Mouse (Mus musculus) megakaryocyte, adult 5-6 weeks (primary cell): ENCODE results near the gene Cpa5. TPM values are rescaled to one million over a fixed set of nuclear protein-coding genes. Genes with fewer than 3 reads are reported as not detected.

Experiments used
- ATAC-seq: 2 replicates; pipeline ENCODE4 v1.8.0; 2016; ENCODE audit warnings: mild to moderate bottlenecking, inconsistent platforms; ENCODE audit not compliant: poor library complexity, severe bottlenecking
- total RNA-seq, 2 experiments: library from RNA; stranded (forward) in 1 of 2; stranded (reverse) in 1 of 2; fragments of 153-499, 151-499 nt in 1 of 2; fragments of 221-1000, 200-1000 nt in 1 of 2; gene quantifications; 2 replicates each; pipeline versions ENCODE4 v1.2.3 to v1.2.4; 2015 to 2017

Cpa5 gene
- total RNA-seq, 2 experiments from 2014 or later: not detected

DNA sequence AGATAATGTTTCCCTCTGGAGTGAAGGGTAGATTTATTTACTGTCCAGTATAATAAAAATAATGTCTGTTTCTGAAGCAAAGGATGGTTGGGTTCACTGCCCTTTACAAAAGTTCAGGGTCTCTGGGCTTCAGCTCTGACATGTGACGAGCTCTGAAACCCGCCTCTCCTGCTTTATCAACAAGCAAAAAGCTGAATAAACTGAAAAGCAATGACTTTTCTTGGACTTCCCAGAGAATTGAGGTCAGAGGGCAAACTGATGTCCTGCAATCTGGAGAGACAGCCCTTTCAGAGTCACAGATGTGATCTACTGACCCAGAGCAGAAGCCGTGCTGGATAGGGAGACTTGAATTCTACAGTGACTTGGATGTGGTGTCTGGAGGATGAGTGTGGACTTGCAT is 10.8 kb upstream of the Cpa5 start:
- no peak for ATAC-seq

DNA sequence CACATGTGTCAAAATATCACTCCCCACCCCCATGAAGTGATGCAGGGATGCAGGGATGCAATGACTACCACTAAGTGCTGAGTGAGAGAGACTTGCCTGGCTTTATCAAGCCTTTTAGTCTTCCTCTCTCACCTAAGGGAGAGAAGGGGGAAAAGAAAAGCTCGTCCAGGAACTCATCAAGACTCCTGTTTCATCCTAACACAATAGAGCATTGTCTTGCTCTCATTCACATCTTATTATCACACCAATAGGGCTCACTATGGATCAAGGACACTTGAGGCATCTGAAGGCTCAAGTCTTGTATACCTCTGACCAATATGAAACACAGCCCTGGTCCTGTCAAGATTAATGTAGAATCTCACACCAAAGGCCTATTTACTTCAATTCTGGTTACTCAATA is 9.8 kb upstream of the Cpa5 start:
- ATAC-seq: no peak

DNA sequence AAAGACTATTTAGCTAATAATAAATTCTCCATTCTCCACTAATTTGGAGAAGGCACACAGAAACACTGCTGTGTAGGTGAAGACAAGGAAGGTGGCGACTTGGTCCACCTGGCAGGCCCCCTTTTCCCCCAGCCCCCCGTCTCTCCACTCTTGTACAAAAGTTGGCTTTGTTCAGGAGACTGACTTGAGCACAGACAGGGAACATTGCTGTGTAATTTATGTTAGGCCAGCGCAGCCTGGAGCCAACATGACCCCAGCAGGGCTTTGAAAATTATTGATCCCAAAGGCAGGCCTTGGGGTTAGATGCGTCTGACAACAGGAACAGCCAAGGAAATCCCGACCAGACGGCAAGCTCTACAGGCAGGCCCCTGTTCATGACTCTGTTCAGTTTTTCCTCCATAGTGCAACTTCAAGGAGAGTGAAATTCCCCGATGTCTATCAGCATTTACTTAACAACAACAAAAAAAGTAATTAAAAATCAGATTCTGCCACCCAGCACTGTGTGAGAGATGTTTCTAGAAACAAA is 6.4 kb upstream of the Cpa5 start:
- no peak for ATAC-seq

DNA sequence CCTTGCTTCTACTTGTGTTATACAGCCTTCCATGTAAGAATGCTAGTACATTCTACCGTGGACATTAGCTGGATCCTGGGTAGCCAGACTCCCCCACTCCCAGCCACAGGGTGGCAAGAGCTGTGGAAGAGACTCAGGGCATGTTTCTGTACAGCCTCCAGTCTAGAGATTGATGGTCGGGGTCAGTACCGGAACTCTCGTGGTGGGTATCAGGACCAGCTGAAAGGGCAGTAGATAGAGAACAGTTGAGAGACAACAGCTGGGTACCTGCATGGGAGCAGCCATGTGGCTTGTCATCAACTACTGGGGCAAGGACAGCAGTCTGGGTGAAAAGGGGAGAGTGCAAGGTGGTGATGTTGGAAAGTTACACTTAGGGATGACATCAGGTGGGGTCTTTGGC is 5.7 kb upstream of the Cpa5 start:
- ATAC-seq: no peak

DNA sequence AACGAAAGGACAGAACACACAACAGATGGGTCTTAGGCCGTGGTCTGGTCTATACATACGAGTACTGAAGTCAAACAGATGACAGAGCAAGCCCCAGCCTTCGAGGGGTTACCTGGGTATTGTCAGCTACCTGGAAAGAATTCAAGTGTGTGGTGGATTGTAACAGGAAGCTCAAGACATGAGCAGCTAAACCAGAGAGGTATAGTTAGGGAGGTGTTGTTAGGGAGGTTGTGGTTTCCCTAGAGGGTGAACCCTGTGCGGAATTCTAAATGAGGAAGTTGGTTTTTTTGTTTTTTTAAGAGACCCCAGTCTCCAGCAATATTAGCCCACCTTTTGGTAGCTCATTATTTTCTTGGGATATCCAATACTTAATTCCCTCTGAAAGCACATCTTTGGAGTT is 5.1 kb upstream of the Cpa5 start:
- no peak for ATAC-seq

DNA sequence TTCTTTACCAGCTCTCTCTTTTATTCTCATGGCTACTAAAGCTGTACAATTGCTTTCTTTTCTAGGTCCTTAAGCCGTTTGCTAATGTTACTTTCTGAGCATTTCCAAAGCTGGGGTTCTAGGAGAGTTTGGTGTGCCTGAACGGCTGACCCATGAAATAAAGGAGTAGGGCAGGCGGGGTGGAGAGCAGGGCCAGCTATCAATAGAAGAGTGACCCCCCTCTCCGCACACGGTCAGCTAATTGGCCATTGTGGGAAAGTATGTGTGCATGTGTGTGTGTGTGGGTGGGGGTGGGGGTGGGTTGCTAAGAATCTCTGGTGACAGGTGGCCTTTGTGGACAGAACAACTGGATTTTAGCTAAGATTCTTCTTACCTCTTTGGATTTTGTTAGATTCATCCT is 402 bp downstream of the Cpa5 start:
- ATAC-seq: no peak

DNA sequence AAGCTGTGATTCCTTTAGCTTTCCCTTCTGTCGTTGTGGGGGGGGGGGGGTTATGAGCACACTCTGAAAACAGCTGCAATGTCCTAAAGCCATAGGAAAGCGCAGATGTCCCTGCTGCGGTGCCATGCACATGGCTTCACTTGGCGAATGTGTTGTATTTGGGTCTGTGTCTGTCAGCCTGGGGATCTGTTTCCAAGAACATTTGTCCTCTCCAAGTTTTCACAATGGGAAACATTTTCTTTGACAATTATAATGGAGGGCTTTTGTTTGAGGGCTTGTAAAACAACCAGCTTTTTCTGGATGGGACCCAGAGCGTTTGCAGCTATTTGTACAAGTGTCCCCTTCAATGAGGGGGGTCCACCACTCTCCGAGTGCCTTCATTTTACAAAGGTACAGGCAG is 3.4 kb downstream of the Cpa5 start:
- no peak for ATAC-seq

DNA sequence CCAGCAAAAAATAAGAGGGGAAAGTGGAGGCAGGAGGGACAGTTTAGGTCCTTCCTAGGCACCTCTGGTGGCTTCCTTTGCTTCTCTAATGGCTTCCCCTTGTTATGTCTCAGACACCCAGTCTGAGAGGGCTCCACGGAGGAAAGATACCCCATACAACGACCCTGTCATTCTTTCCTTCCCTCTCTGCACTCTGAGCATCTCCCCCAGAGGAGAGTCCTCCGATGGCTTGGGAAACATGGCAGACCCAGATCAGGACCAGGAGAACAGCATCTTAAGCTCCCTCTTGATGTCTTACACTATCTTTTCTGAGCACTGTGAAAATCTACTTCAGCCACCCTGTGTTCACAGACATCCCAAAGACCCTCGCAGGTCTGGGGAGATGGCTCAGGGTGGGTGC is 4.9 kb downstream of the Cpa5 start:
- ATAC-seq: no peak

DNA sequence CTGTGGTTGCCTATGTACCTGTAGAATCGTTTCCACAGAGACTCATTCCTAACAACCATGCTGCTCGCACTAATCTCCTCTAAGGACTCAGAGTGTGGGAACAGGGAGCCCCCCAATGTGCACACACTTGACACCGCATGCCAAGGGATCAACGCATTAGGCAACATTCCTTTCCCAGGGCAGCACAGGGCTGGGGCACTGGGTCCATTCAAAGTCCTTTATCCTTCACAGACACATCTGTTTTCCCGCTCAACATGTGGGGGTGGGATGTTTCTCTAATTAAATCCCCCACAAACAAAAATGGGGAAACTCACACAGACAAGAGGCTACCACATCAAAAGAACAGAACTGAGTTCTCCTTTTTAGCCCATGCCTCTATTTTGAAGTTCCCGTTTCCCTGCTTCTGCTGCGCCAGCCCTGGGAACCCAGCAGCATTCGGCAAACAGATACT is 5.7 kb downstream of the Cpa5 start:
- ATAC-seq: peak; percentile 87

DNA sequence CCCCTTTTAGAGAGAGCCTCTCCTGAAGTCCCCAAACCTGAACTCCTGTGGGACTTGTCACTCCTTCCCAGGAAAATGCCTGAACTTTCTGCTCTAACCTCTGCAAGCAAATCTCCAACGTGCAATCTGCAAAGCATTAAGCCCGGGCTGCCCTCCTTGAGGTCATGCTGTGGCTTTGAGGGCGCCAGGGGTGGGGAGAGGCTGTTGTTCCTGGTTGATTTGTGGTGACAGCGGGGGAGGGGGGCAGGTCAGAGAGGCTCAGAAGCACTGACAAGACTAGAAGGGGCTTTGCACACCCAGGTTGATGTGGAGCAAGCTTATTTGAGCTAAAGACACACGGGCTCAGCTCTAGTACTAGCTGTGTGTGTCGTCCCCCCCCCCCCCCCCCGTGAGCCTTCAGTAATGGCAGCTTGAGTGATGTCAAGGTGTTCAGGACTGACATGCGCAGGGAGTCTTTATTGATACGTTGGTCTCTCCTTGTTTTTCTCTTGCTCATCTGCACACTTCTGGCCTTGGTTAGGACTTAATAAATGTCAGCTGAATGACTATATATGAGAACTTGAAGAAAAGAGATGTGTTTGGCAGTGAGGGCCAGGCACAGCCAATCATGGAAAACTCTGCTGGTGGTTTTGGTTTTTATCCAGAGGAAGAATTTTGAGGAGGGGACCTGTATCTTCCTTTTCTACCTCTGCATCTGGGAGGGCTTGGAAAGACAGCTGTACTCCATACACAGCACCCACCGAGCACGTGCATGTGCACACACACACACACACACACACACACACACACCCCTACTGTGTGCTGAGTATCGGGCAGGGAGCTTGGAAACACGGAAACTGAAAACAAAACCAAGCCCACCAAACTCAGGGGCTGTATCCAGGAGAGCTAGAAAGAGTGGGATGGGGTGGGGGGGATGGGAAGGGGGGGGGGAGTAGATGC is 6.5 kb downstream of the Cpa5 start:
- peak; percentile 31; the same call in 1 of the 2 replicates for ATAC-seq

DNA sequence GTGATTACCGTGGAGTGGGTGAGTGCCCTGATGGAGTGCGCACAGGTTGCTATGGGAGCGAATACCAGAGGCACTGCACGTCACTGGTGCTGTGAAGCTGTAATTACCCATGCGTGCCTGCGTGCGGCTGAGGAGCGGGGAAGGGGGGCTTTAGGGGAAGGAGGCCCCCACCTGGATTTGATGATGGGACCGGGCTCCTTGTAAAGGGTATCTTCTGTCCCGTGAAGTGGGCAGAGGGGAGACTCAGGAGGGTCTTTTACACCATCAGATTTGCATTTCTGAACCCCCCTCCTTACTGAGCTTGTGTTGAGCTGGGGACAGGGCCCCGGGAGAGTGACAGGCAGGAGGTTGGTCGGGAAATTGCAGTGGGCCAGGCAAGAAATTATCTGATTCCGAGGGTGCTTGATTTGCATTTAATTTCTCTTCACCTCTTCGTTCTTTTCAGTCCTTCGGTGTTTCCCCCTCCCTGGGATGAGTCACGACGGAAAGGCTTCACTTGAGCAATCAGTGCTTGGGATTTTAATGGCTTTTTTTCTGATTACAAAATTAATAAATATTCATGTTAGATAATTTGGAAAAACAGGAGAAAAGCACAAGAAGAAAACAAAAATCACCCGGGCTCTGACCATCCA is 7.3 kb downstream of the Cpa5 start:
- ATAC-seq: no peak

DNA sequence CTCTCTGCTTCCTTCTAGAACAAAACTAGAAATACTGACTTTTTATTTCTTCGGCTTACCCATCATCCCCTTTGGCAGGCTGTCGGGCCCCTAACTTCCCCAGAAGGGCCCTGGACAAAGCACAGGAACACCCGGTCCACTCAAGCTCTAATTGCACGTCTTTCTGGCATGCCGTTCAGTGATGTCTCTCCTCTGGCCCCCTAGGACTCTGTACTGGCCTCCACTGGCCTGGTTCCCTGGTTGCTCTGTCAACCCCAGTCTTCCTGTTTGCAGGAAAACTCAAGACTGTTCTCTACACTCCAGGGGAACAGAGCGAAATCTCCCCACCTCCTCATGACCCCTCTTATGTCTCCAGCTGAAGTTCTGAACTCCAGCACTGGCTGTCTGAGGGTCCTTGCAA is 7.9 kb downstream of the Cpa5 start:
- ATAC-seq: no peak

DNA sequence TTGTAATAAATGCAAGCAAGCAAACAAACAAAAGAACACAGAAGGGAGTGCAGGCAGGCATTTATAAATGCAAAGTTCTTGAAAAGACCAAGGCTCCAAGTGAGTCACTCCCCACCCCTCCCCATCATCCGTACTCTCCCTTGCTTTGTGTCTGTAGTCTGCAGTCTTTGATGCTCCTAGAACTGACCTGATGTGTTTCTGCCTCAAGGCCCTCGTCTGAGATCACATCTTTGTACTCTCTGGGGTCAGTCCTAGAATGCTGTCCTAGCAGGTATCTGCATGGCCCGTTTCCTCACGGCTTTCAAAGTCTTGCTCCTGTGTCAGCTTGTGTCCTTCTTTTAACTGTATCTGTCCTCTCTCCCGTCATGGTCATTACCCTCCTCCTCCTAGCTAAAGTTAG is 8.8 kb downstream of the Cpa5 start:
- ATAC-seq: no peak

DNA sequence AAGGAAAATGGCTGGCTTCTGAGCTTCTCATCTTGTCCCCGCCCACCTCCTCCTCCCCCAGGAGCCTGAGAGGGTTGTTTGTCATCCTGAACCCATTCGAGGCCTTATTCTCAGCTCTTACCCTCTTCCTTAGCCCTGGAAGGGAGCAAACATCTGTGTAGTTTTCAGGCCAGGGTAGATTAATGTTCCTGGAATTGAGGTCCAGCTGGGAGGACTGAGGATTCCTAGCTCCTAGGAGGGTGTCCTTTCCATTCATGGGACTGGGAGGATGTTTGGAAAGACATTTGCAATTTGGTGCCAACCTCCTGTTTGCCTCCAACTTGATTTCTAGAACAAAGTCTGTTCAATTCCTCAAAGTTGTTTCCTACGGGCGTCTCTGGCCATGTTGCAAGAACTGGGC is 9.8 kb downstream of the Cpa5 start:
- no peak for ATAC-seq

DNA sequence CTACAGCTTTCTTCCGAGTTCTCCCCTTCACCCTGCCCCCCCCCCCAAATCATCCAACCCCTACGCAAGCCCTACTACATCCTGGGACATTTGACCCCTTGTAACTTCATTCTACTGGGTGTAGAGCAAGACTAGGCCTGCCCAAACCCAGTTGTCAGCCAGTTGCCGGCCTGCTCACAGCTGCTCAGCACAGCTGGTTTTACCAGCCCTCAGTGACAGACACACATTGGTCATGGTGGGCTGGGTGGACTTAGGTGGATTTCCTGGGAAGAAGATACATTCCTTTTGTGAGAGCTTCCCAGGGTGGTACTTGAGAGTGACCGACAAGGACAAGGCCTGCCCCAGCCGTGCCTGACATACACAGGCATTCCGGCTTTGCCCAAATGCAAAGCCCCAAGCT is 10.2 kb downstream of the Cpa5 start:
- ATAC-seq: no peak

DNA sequence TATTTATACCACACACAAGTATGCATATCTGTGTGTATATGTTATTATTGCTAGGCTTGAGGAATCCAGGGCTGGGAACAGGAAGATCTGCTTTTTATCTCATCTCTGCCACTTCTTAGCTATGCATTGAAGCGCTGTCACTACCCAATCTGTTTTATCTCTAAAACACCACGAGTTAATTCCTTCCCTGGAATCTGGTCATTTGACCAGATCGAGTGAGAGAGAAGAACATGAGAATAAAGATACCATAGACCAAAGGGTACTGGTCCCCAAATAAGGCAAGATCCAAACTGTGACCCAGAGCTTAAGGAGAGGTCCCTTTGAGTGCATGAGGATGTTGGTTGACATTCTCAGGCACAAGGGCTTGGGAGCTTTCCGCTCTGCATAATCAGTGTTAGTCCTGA is 11.2 kb downstream of the Cpa5 start:
- ATAC-seq: no peak

DNA sequence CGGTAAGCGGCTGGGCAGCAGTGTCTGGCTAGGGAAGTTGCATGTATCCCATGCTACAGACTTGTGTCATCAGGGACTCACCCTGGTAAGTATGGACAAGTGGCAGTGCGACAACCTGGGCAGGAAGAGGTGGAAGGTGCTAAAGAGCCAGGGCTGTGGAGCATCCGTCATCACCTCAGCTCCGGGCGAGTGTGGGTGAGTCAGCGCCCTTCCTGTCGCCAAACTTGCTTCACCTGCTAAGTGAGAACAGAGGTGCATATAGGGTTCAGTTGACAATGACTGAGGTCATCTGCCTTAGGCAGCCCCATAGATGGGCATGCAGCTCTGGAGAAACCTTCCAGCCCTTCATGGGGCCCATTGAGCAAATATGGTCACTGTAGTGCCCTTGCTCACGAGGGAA is 14.0 kb downstream of the Cpa5 start:
- no peak for ATAC-seq

DNA sequence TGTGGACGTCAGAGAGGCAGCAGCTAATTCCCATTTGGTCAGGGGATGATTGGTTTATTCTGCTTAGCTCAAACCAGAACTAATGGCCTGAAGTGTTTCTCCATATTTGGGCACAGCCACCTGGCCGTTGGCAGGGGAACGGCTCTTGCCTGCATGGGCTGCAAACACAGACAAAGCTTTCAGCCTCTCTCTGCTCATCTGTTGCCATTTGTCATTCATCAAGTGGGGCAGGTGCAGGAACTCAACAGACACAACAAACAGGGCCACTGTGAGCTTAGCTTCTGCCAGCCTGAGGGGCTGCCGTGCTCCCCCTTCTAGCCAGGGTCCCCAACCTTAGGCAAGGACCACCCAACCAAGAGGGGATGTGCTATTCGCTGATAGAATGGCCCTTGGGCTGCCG is 17.3 kb downstream of the Cpa5 start:
- ATAC-seq: no peak

DNA sequence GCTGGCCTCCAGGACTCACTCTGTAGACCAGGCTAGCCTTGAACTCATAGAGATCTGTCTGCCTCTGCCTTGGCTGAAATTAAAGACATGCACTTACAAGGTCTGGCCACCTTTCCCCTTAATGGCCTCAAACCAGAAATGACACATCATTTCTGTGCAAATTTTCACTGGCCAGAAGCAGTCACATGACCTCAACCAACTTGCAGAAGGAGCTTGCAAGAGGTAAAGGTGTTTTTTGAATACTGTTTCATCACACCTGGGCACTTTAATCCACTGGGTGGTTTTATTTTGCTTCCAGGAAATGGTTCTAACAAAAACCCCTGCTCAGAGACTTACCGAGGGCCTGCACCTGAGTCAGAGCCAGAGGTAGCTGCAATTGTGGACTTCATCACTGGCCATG is 19.2 kb downstream of the Cpa5 start:
- ATAC-seq: no peak; the same call in 1 of the 2 replicates

DNA sequence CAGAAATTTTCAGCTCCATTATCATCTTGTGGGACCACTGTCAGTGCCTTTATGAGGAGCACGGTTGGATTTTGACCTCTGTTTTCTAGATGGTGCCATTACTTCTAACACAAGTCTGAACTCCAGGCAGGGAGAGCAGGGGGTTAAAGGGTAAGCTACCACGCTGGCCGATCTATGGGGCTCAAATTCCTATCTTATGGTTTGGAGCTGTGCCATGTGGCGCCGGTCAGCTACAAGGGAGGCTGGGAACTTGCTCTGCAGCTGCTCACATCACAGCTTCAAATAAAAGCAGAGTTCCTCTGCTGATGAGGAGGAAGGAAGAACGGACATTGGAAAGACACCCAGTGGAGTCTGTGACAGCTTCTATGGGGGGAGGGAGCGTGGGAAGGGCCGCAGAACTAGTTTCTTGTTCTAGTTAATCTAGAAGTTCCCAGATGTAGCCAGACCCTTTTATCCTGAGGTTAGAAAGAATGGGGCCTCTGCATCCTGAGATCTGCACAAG is 24.6 kb downstream of the Cpa5 start:
- ATAC-seq: no peak

DNA sequence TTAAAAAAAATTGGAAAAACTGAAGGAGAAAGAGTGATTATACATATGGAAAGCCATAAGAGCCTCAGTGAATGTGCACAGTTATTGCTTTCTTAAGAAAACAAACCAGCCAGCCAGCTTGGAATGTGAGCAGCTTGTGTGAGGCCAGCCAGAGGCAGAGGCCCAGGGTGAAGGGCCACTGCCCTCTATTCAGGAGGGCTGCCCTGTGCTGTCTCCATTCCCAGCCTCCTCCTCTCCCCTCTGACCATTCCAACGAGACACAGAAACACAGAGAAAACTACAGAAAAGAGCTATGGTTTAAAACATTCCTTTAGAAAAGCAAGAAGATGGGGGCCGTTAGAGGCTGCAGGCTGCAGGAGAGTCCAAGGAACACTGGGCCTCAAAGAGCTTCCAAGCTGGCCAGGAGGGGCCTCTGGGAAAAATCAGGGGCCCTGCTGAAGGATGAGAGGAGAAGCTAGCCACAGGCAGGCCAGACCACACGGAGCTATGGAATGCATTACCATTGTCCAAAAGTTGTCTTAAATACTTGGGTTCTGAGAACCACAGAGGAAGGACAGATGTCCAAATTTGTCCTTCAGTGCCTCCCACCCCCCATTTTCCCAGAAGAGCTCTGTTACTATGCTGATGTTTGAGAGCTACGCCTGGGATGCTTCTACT is 25.5 kb downstream of the Cpa5 start:
- ATAC-seq: no peak
